Mouse (Mus musculus) lung, postnatal 0 days (tissue): ENCODE results near the gene Lrrc72.

Experiments used
- CTCF ChIP-seq: IDR thresholded peaks from 2 replicates; pipeline ENCODE4 v1.5.1; 2016; ENCODE audit warnings: antibody characterized with exemption, mild to moderate bottlenecking
- EP300 ChIP-seq: IDR thresholded peaks from 2 replicates; pipeline ENCODE4 v1.6.1; 2016; ENCODE audit warnings: antibody characterized with exemption, mild to moderate bottlenecking, control low read depth

GRCm38 (mm10) chr12:36274823-36275222, 21.6 kb upstream of the Lrrc72 start:
- no peak for TF ChIP-seq EP300
- TF ChIP-seq CTCF = no peak
